Mouse (Mus musculus): ENCODE measurements around the gene Mrpl23.

GRCm38 (mm10) chr7:142503206-142503605 lies 29.3 kb upstream of the Mrpl23 start:
- no peak for TF ChIP-seq CTCF (IDR thresholded peaks at IDR 0.05; ENCODE audit: low read depth)
- no peak for TF ChIP-seq EP300 (IDR thresholded peaks at IDR 0.05; ENCODE audit: low read depth)

Measured in liver, postnatal 0 days (tissue).